Mouse (Mus musculus) B cell, adult 67 days (primary cell): ENCODE data around the gene Olfr1039. TPM values are rescaled to one million over a fixed set of nuclear protein-coding genes. Genes with fewer than 3 reads are reported as not detected.

ENCODE experiments used
- total RNA-seq, 2 experiments: library from RNA; stranded (reverse); gene quantifications; 4 replicates each; pipeline ENCODE4 v1.2.4; 2023

Gene Olfr1039
- not detected for total RNA-seq

GRCm38 (mm10) chr2:86135828-86136227, at the start of gene Olfr1039:
Gene Olfr1039 (minus strand): TSS chr2:86135928.

GRCm38 (mm10) chr2:86177720-86178119, 42.0 kb upstream of the Olfr1039 start, which contains the start of gene Olfr1044:
Gene Olfr1044 (minus strand): TSS chr2:86177820.

GRCm38 (mm10) chr2:86167422-86167821, 31.7 kb upstream of the Olfr1039 start, which contains the start of gene Olfr1043:
Gene Olfr1043 (minus strand): TSS chr2:86167522.

GRCm38 (mm10) chr2:86161738-86162137, 26.0 kb upstream of the Olfr1039 start, which contains the start of gene Olfr1042:
Gene Olfr1042 (minus strand): TSS chr2:86161838.

GRCm38 (mm10) chr2:86146632-86147031, 10.9 kb upstream of the Olfr1039 start, which contains the start of gene Olfr1040:
Gene Olfr1040 (minus strand): TSS chr2:86146732.

GRCm38 (mm10) chr2:86087285-86087684, 48.4 kb downstream of the Olfr1039 start, which contains the start of gene Olfr1037:
Gene Olfr1037 (minus strand): TSS chr2:86087385.

Other genes starting within 250 kb of the Olfr1039 start
- not detected for gene Olfr1024, start 230.9 kb downstream of the Olfr1039 start, total RNA-seq
- not detected for gene Olfr1025-ps1, start 220.7 kb downstream of the Olfr1039 start, total RNA-seq
- gene Olfr1026, start 214.4 kb downstream of the Olfr1039 start, total RNA-seq = not detected
- gene Olfr1028, start 185.5 kb downstream of the Olfr1039 start, total RNA-seq = not detected
- not detected for gene Olfr1029, start 162.0 kb downstream of the Olfr1039 start, total RNA-seq
- gene Olfr1030, start 156.7 kb downstream of the Olfr1039 start, total RNA-seq = not detected
- not detected for gene Olfr1031, start 145.6 kb downstream of the Olfr1039 start, total RNA-seq
- gene Olfr1032, start 130.4 kb downstream of the Olfr1039 start, total RNA-seq = not detected
- gene Olfr1033, start 115.3 kb downstream of the Olfr1039 start, total RNA-seq = not detected
- not detected for gene Olfr1034, start 90.1 kb downstream of the Olfr1039 start, total RNA-seq
- not detected for gene Olfr1036, start 61.9 kb downstream of the Olfr1039 start, total RNA-seq
- gene Olfr1037, start 48.5 kb downstream of the Olfr1039 start, total RNA-seq = not detected
- not detected for gene Olfr1040, start 10.8 kb upstream of the Olfr1039 start, total RNA-seq
- gene Olfr1042, start 25.9 kb upstream of the Olfr1039 start, total RNA-seq = not detected
- not detected for gene Olfr1043, start 31.6 kb upstream of the Olfr1039 start, total RNA-seq
- not detected for gene Olfr1044, start 41.9 kb upstream of the Olfr1039 start, total RNA-seq
- not detected for gene Olfr52, start 49.8 kb upstream of the Olfr1039 start, total RNA-seq
- gene Olfr1045, start 67.1 kb upstream of the Olfr1039 start, total RNA-seq = not detected
- not detected for gene Olfr1046, start 83.4 kb upstream of the Olfr1039 start, total RNA-seq
- not detected for gene Olfr1047, start 95.5 kb upstream of the Olfr1039 start, total RNA-seq
- gene Olfr1048, start 104.4 kb upstream of the Olfr1039 start, total RNA-seq = not detected
- gene Olfr1049, start 122.4 kb upstream of the Olfr1039 start, total RNA-seq = not detected
- not detected for gene Olfr1051, start 143.2 kb upstream of the Olfr1039 start, total RNA-seq
- not detected for gene Olfr1052, start 156.5 kb upstream of the Olfr1039 start, total RNA-seq
- not detected for gene Olfr1053, start 179.4 kb upstream of the Olfr1039 start, total RNA-seq
- gene Olfr1054, start 199.5 kb upstream of the Olfr1039 start, total RNA-seq = not detected
- gene Olfr1055, start 214.4 kb upstream of the Olfr1039 start, total RNA-seq = not detected
- gene Olfr1056, start 226.5 kb upstream of the Olfr1039 start, total RNA-seq = not detected
- gene Olfr1057, start 242.5 kb upstream of the Olfr1039 start, total RNA-seq = not detected